Mouse (Mus musculus) kidney, postnatal 0 days (tissue): ENCODE measurements at regions not wholly inside any gene's neighbourhood (a gene's known extent, or its start where the extent isn't known, plus 50 kb on each side); places are given as distances from the start of the nearest gene placed in this dataset.
A peak's percentile ranks its signal among the peaks of the same experiment; 100 is the strongest.

ENCODE experiments used
- ATAC-seq: fragments of 200-750 bp; cut with Nextera tagmentation; replicated peaks from 2 replicates; pipeline ENCODE4 v1.8.0; 2017; ENCODE audit warnings: low read depth, moderate number of reproducible peaks, moderate TSS enrichment, moderate library complexity; ENCODE audit not compliant: low FRiP score
- DNase-seq: peaks from one replicate; pipeline ENCODE4 v3.0.0-alpha.2; 2016; ENCODE audit warnings: low spot score
- H3K27ac ChIP-seq: fragments of 300-500 bp; sonication (generic); 2 replicates; pipeline ENCODE4 v1.5.1; 2014; ENCODE audit warnings: mild to moderate bottlenecking
- H3K27me3 ChIP-seq: fragments of 300-500 bp; sonication (generic); 2 replicates; pipeline ENCODE4 v1.6.1; 2014; ENCODE audit warnings: low read length, mixed read lengths; ENCODE audit not compliant: insufficient read depth
- H3K36me3 ChIP-seq: fragments of 300-500 bp; sonication (generic); 2 replicates; pipeline ENCODE4 v1.6.1; 2014; ENCODE audit warnings: low read length, mixed read lengths; ENCODE audit not compliant: insufficient read depth
- H3K4me1 ChIP-seq: fragments of 300-500 bp; sonication (generic); replicated peaks from 2 replicates; pipeline ENCODE4 v1.6.1; 2014; ENCODE audit warnings: antibody characterized with exemption, low read length, mixed read lengths; ENCODE audit not compliant: insufficient read depth
- H3K4me2 ChIP-seq: fragments of 300-500 bp; sonication (generic); 2 replicates; pipeline ENCODE4 v1.6.1; 2014; ENCODE audit warnings: mild to moderate bottlenecking, low read length, moderate library complexity, mixed read lengths
- H3K4me3 ChIP-seq: fragments of 300-500 bp; sonication (generic); replicated peaks from 2 replicates; pipeline ENCODE4 v1.5.1; 2014; ENCODE audit warnings: low read depth, low read length
- H3K9ac ChIP-seq: fragments of 300-500 bp; sonication (generic); 2 replicates; pipeline ENCODE4 v1.6.1; 2014; ENCODE audit warnings: low read depth, low read length
- H3K9me3 ChIP-seq: fragments of 300-500 bp; sonication (generic); replicated peaks from 2 replicates; pipeline ENCODE4 v1.6.1; 2016; ENCODE audit warnings: low read length, inconsistent platforms, mixed read lengths
- CTCF ChIP-seq: IDR thresholded peaks from 2 replicates; pipeline ENCODE4 v1.5.1; 2016; ENCODE audit warnings: antibody characterized with exemption, low read depth, mild to moderate bottlenecking, moderate library complexity
- WGBS: fragments of 180-500 bp; shearing (Covaris S2); extraction: QIAGEN DNeasy Blood & Tissue Kit; methylation state at CpG from one replicate; pipeline ENCODE4 v1.1.7; 2014; 5-methylcytosine and 5-hydroxymethylcytosine counted together

GRCm38 (mm10) chr17:54821059-54821458 lies 522.2 kb upstream of the Slc5a7 start:
- H3K4me3 ChIP-seq: no peak overlapping the region
- H3K27me3 ChIP-seq: no peaks in the 10 kb centered on the region
- H3K27ac ChIP-seq: no peak overlapping the region
- no peak for DNase-seq
- no peak overlapping the region for H3K4me2 ChIP-seq
- H3K36me3 ChIP-seq: no peaks in the 10 kb centered on the region
- TF ChIP-seq CTCF: no peak
- ATAC-seq: no peak
- H3K9ac ChIP-seq: no peak overlapping the region
- no peaks in the 10 kb centered on the region for H3K9me3 ChIP-seq
- 76% methylated on average over 5 of the region's 5 CpGs for WGBS
- H3K4me1 ChIP-seq: no peaks in the 10 kb centered on the region

GRCm38 (mm10) chr17:54853631-54854030 lies 554.8 kb upstream of the Slc5a7 start:
- Histone ChIP-seq H3K9me3 (no peaks in the 10 kb centered on the region), H3K4me3 (no peak overlapping the region), H3K4me1 (no peaks in the 10 kb centered on the region), H3K27me3 (no peaks in the 10 kb centered on the region), H3K4me2 (no peak overlapping the region), H3K9ac (no peak overlapping the region), H3K36me3 (no peaks in the 10 kb centered on the region), H3K27ac (no peak overlapping the region)
- TF ChIP-seq CTCF: no peak
- 48% methylated on average over 1 of the region's 1 CpGs for WGBS
- DNase-seq (peak; percentile 0), ATAC-seq (no peak)

GRCm38 (mm10) chr17:54896198-54896597 lies 549.0 kb upstream of the St6gal2 start:
- Histone ChIP-seq H3K4me3 (no peak overlapping the region), H3K9me3 (no peaks in the 10 kb centered on the region), H3K4me2 (no peak overlapping the region), H3K4me1 (no peaks in the 10 kb centered on the region), H3K27me3 (no peaks in the 10 kb centered on the region), H3K9ac (no peak overlapping the region), H3K27ac (no peak overlapping the region), H3K36me3 (no peaks in the 10 kb centered on the region)
- no peak for TF ChIP-seq CTCF
- no peak for ATAC-seq
- WGBS: 32% methylated on average over 4 of the region's 4 CpGs
- DNase-seq: peak; percentile 63

GRCm38 (mm10) chr17:54929181-54929715 lies 515.9 kb upstream of the St6gal2 start:
- DNase-seq (no peak), ATAC-seq (no peak)
- WGBS: 46% methylated on average over 3 of the region's 3 CpGs
- Histone ChIP-seq H3K27ac (no peak overlapping the region), H3K9ac (no peak overlapping the region), H3K36me3 (no peaks in the 10 kb centered on the region), H3K4me2 (no peak overlapping the region), H3K9me3 (no peaks in the 10 kb centered on the region), H3K27me3 (no peaks in the 10 kb centered on the region), H3K4me3 (no peak overlapping the region), H3K4me1 (no peaks in the 10 kb centered on the region)
- TF ChIP-seq CTCF: no peak

- Histone ChIP-seq H3K4me3 (no peak overlapping the region), H3K9me3 (no peaks in the 10 kb centered on the region), H3K9ac (no peak overlapping the region), H3K4me2 (no peak overlapping the region), H3K27me3 (no peaks in the 10 kb centered on the region), H3K27ac (no peak overlapping the region), H3K4me1 (no peaks in the 10 kb centered on the region), H3K36me3 (no peaks in the 10 kb centered on the region)
- no peak for TF ChIP-seq CTCF
- ATAC-seq (no peak), DNase-seq (no peak)
- WGBS: 23% methylated on average over 3 of the region's 3 CpGs
These were observed 501.7 kb upstream of the St6gal2 start for GRCm38 (mm10) chr17:54943380-54944047.

- no peak overlapping the region for H3K9ac ChIP-seq
- no peaks in the 10 kb centered on the region for H3K27me3 ChIP-seq
- H3K4me2 ChIP-seq: no peak overlapping the region
- no peak overlapping the region for H3K4me3 ChIP-seq
- no peak for TF ChIP-seq CTCF
- H3K36me3 ChIP-seq: no peaks in the 10 kb centered on the region
- no peaks in the 10 kb centered on the region for H3K4me1 ChIP-seq
- no peaks in the 10 kb centered on the region for H3K9me3 ChIP-seq
- no peak for ATAC-seq
- H3K27ac ChIP-seq: no peak overlapping the region
- DNase-seq: no peak
- WGBS: 76% methylated on average over 6 of the region's 6 CpGs
These were observed 500.8 kb upstream of the St6gal2 start for GRCm38 (mm10) chr17:54944288-54944931.
